Mouse (Mus musculus): ENCODE data around the gene Kif22. TPM values are rescaled to one million over a fixed set of nuclear protein-coding genes. Genes with fewer than 3 reads are reported as not detected.
A peak's percentile ranks its signal among the peaks of the same experiment; 100 is the strongest.

Gene Kif22
- polyA plus RNA-seq, 1 experiment = 0.67 TPM

DNA sequence TGATC, 26.0 kb downstream of the Kif22 start, which contains the start of gene Pagr1b:
TSS of gene Pagr1b (minus strand) at position 4 of the 5 bp plus-strand sequence.
- Histone ChIP-seq H3K36me3 (ENCODE audit: control insufficient read depth, insufficient read depth, low read length) (no peaks in the 10 kb centered on the region), H3K4me1 (ENCODE audit: control insufficient read depth, insufficient read depth, low read length) (peaks cover 11% of the 10 kb centered on the region; the same call in 1 of the 2 replicates)

DNA sequence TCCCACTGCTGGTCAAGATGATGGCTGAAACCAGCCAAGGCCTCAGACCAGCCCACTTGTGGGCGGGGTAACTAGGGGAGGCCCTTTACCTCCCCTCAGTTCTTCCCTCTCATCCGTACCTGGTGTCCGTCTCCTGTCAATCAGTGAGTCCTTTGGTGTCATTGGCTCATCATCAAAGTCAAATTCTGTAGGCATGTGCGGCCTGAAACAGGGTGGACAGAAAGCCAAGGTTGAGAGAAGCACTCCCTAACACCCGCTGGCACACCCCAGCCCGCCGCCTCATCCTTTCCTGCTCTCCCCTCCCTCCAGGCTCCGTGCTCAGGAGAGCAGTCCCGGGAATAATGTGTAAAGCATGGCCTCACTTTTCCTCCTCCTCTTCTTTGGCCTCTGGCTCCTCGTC, 26.2 kb downstream of the Kif22 start:
- Histone ChIP-seq H3K4me1 (ENCODE audit: control insufficient read depth, insufficient read depth, low read length) (peaks cover 11% of the 10 kb centered on the region; the same call in 1 of the 2 replicates), H3K27ac (ENCODE audit: insufficient read depth, low read depth, low read length) (peak overlapping the region; percentile 96), H3K27me3 (replicated peaks; ENCODE audit: control insufficient read depth, insufficient read depth, low read length) (no peaks in the 10 kb centered on the region), H3K36me3 (ENCODE audit: control insufficient read depth, insufficient read depth, low read length) (no peaks in the 10 kb centered on the region), H3K4me3 (ENCODE audit: insufficient read depth, low read depth, low read length) (peak overlapping the region; percentile 89)
- DNase-seq = peak; percentile 87
- WGBS = under 1% methylated on average over 10 of the region's 10 CpGs
- TF ChIP-seq CTCF (conservative IDR thresholded peaks at IDR 0.05; ENCODE audit: insufficient read depth, insufficient read length, low read depth, low read length) (no peak), POLR2A (IDR thresholded peaks at IDR 0.05; ENCODE audit: low read depth, low read length) (no peak)

More for the DNA sequence above, 26.0 kb downstream of the Kif22 start, which contains the start of gene Pagr1b:
- no peak for DNase-seq
- Histone ChIP-seq H3K27ac (ENCODE audit: insufficient read depth, low read depth, low read length) (peak within 1 kb of the TSS; percentile 96), H3K4me3 (ENCODE audit: insufficient read depth, low read depth, low read length) (peak within 1 kb of the TSS; percentile 89), H3K27me3 (replicated peaks; ENCODE audit: control insufficient read depth, insufficient read depth, low read length) (no peaks in the 10 kb centered on the region)
- TF ChIP-seq POLR2A (IDR thresholded peaks at IDR 0.05; ENCODE audit: low read depth, low read length) (no peak), CTCF (conservative IDR thresholded peaks at IDR 0.05; ENCODE audit: insufficient read depth, insufficient read length, low read depth, low read length) (no peak)

DNA sequence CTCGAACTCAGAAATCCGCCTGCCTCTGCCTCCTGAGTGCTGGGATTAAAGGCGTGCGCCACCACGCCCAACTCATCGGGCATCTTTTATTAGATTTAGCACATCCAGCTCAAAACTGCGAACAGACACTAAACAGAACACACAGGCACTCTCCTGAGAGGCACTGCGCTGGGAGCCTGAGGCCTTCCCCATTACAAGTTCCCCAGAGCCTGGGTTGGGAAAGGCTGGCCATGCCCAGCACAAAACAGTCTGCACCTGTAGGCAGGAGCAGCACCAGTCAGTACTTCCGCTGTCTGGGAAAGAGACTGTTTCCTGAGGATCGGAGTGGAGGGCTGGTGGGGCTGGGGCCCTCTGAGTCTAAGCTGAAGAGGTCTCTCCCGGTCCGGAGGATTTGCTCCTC, 27.3 kb downstream of the Kif22 start:
- peaks cover 11% of the 10 kb centered on the region; the same call in 1 of the 2 replicates for H3K4me1 ChIP-seq (ENCODE audit: control insufficient read depth, insufficient read depth, low read length)
- DNase-seq = no peak
- H3K36me3 ChIP-seq (ENCODE audit: control insufficient read depth, insufficient read depth, low read length) = no peaks in the 10 kb centered on the region
- WGBS = 91% methylated on average over 12 of the region's 12 CpGs
- H3K4me3 ChIP-seq (ENCODE audit: insufficient read depth, low read depth, low read length) = no peak overlapping the region
- TF ChIP-seq CTCF (conservative IDR thresholded peaks at IDR 0.05; ENCODE audit: insufficient read depth, insufficient read length, low read depth, low read length) = no peak
- no peak for TF ChIP-seq POLR2A (IDR thresholded peaks at IDR 0.05; ENCODE audit: low read depth, low read length)
- no peaks in the 10 kb centered on the region for H3K27me3 ChIP-seq (replicated peaks; ENCODE audit: control insufficient read depth, insufficient read depth, low read length)
- no peak overlapping the region for H3K27ac ChIP-seq (ENCODE audit: insufficient read depth, low read depth, low read length)

DNA sequence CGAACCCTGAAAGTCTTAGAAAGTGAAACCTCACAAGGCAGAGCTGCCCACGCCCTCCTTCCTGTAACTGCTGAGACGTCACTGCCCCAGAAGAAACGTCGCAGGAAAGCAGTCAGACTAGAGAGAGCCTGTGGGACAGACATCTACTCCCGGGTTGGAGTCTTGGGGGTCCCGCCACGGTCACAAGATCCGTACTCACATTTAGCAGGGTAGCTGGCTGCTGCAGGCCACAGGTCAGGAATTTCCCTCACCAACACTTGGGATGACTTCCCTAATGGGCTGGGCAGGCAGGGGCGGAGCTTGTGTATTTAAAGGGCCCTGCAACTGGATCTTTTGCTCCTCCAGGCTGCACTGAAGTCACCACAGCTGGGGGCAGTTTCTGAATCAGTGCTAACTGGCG, 28.0 kb downstream of the Kif22 start, which contains the start of gene Mvp:
TSS of gene Mvp (minus strand) at position 302 of the 400 bp plus-strand sequence.
- TF ChIP-seq POLR2A (IDR thresholded peaks at IDR 0.05; ENCODE audit: low read depth, low read length) (no peak), CTCF (conservative IDR thresholded peaks at IDR 0.05; ENCODE audit: insufficient read depth, insufficient read length, low read depth, low read length) (no peak)
- Histone ChIP-seq H3K4me3 (ENCODE audit: insufficient read depth, low read depth, low read length) (peak within 1 kb of the TSS; percentile 90), H3K27ac (ENCODE audit: insufficient read depth, low read depth, low read length) (peak within 1 kb of the TSS; percentile 89), H3K27me3 (replicated peaks; ENCODE audit: control insufficient read depth, insufficient read depth, low read length) (no peaks in the 10 kb centered on the region), H3K4me1 (ENCODE audit: control insufficient read depth, insufficient read depth, low read length) (peaks cover 11% of the 10 kb centered on the region; the same call in 1 of the 2 replicates), H3K36me3 (ENCODE audit: control insufficient read depth, insufficient read depth, low read length) (no peaks in the 10 kb centered on the region)
- WGBS = 0% methylated on average over 11 of the region's 11 CpGs
- peak; percentile 91 for DNase-seq

DNA sequence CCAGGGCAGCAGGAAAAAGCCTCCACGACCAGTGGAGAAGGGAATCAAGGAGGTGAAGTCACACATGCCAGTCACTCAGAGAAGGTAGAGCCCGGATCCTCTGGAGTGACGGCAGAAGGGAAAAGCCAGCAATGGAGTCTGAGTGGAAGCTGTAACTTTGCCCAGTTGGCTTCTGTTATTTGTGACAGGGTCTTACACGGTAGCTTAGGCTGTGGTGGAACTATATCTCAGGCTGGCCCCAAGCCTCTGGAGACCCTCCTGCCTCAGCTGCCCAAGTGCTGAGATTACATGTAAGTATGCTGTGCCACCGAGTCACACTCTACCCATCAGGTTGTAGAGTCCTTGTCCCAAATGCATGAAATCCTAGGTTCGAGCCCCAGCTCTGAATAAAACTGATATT, 28.9 kb downstream of the Kif22 start:
- H3K27ac ChIP-seq (ENCODE audit: insufficient read depth, low read depth, low read length) = no peak overlapping the region
- peaks cover 11% of the 10 kb centered on the region; the same call in 1 of the 2 replicates for H3K4me1 ChIP-seq (ENCODE audit: control insufficient read depth, insufficient read depth, low read length)
- no peak for DNase-seq
- TF ChIP-seq CTCF (conservative IDR thresholded peaks at IDR 0.05; ENCODE audit: insufficient read depth, insufficient read length, low read depth, low read length) (no peak), POLR2A (IDR thresholded peaks at IDR 0.05; ENCODE audit: low read depth, low read length) (no peak)
- H3K27me3 ChIP-seq (replicated peaks; ENCODE audit: control insufficient read depth, insufficient read depth, low read length) = no peaks in the 10 kb centered on the region
- no peaks in the 10 kb centered on the region for H3K36me3 ChIP-seq (ENCODE audit: control insufficient read depth, insufficient read depth, low read length)
- H3K4me3 ChIP-seq (ENCODE audit: insufficient read depth, low read depth, low read length) = no peak overlapping the region
- 85% methylated on average over 6 of the region's 6 CpGs for WGBS

DNA sequence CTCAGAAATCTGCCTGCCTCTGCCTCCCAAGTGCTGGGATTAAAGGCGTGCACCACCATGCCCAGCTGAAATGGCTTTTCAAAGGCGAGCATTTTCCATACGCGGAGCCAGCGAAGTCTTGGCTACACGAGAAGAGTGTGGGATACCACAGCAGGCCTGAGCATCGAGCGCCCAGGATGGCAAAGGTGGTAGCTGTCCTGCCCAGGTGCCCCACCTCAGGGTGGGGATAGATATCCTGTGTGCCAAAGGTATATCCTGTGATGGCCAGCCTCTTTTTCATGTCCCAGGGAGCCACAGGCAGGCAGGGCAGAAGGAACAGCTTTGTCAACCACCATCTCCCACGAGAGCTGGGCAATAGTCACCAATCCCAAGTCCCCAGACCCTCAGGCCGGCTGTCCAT, 29.4 kb downstream of the Kif22 start:
- no peaks in the 10 kb centered on the region for H3K27me3 ChIP-seq (replicated peaks; ENCODE audit: control insufficient read depth, insufficient read depth, low read length)
- WGBS = 93% methylated on average over 10 of the region's 10 CpGs
- no peak for DNase-seq
- peaks cover 9% of the 10 kb centered on the region; the same call in 1 of the 2 replicates for H3K4me1 ChIP-seq (ENCODE audit: control insufficient read depth, insufficient read depth, low read length)
- H3K36me3 ChIP-seq (ENCODE audit: control insufficient read depth, insufficient read depth, low read length) = no peaks in the 10 kb centered on the region
- H3K27ac ChIP-seq (ENCODE audit: insufficient read depth, low read depth, low read length) = no peak overlapping the region
- no peak overlapping the region for H3K4me3 ChIP-seq (ENCODE audit: insufficient read depth, low read depth, low read length)
- TF ChIP-seq POLR2A (IDR thresholded peaks at IDR 0.05; ENCODE audit: low read depth, low read length) (no peak), CTCF (conservative IDR thresholded peaks at IDR 0.05; ENCODE audit: insufficient read depth, insufficient read length, low read depth, low read length) (no peak)

DNA sequence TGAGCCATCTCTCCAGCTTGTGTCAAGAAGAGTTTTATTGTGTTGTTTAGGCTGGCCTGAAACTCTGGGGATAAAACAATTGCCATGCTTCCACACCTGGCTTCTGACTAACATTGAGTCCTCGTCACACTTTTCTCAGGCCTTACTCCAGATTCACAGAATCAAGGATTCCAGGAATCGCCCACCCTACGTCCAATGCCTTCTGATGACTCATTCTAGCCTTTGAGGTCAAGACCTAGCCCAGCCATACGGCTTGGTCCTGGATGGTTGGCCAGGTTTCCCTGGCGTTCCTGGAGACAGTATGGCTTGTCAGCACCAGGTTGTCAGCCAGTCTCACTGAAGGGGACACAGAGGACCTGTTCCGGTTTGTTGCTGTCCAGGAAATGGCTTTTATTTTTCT, 29.9 kb downstream of the Kif22 start:
- Histone ChIP-seq H3K27me3 (replicated peaks; ENCODE audit: control insufficient read depth, insufficient read depth, low read length) (no peaks in the 10 kb centered on the region), H3K36me3 (ENCODE audit: control insufficient read depth, insufficient read depth, low read length) (no peaks in the 10 kb centered on the region), H3K27ac (ENCODE audit: insufficient read depth, low read depth, low read length) (no peak overlapping the region), H3K4me3 (ENCODE audit: insufficient read depth, low read depth, low read length) (no peak overlapping the region), H3K4me1 (ENCODE audit: control insufficient read depth, insufficient read depth, low read length) (peaks cover 5% of the 10 kb centered on the region; the same call in 1 of the 2 replicates)
- DNase-seq = no peak
- no peak for TF ChIP-seq POLR2A (IDR thresholded peaks at IDR 0.05; ENCODE audit: low read depth, low read length)
- WGBS = 66% methylated on average over 6 of the region's 6 CpGs

DNA sequence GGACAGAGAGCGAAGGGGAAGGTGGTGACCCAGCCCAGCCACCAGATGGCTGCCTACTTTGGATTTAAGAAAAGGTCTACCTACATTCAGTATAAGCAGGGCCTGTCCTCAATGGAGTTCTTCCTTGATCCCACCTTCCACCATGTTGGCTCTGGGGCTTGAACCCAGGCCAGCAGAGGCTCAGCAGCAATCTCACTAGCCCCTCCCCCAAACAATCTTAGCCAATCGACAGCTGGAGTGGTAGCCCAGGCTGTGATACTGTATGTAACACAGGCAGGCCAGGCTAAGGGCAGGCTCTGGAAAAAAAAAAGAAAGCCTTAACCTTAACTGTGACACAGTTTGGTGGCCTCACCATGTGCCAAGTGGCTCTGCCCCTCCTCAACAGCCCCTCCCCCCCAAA, 30.6 kb downstream of the Kif22 start:
- Histone ChIP-seq H3K36me3 (ENCODE audit: control insufficient read depth, insufficient read depth, low read length) (no peaks in the 10 kb centered on the region), H3K27ac (ENCODE audit: insufficient read depth, low read depth, low read length) (no peak overlapping the region), H3K4me3 (ENCODE audit: insufficient read depth, low read depth, low read length) (no peak overlapping the region), H3K27me3 (replicated peaks; ENCODE audit: control insufficient read depth, insufficient read depth, low read length) (no peaks in the 10 kb centered on the region), H3K4me1 (ENCODE audit: control insufficient read depth, insufficient read depth, low read length) (peaks cover 5% of the 10 kb centered on the region; the same call in 1 of the 2 replicates)
- DNase-seq = no peak
- TF ChIP-seq CTCF (conservative IDR thresholded peaks at IDR 0.05; ENCODE audit: insufficient read depth, insufficient read length, low read depth, low read length) (no peak), POLR2A (IDR thresholded peaks at IDR 0.05; ENCODE audit: low read depth, low read length) (no peak)
- 78% methylated on average over 2 of the region's 2 CpGs for whole genome bisulfite sequencing
